Mouse (Mus musculus) adrenal gland, adult (tissue): ENCODE measurements at regions not wholly inside any gene's neighbourhood (a gene's known extent, or its start where the extent isn't known, plus 50 kb on each side); places are given as distances from the start of the nearest gene placed in this dataset.

Source experiments
- DNase-seq, 2 experiments: peaks; one replicate each; pipeline ENCODE4 v3.0.0; 2022 to 2023; ENCODE audit warnings: low spot score in 1 of 2; ENCODE audit not compliant: inconsistent age in 2 of 2

DNA sequence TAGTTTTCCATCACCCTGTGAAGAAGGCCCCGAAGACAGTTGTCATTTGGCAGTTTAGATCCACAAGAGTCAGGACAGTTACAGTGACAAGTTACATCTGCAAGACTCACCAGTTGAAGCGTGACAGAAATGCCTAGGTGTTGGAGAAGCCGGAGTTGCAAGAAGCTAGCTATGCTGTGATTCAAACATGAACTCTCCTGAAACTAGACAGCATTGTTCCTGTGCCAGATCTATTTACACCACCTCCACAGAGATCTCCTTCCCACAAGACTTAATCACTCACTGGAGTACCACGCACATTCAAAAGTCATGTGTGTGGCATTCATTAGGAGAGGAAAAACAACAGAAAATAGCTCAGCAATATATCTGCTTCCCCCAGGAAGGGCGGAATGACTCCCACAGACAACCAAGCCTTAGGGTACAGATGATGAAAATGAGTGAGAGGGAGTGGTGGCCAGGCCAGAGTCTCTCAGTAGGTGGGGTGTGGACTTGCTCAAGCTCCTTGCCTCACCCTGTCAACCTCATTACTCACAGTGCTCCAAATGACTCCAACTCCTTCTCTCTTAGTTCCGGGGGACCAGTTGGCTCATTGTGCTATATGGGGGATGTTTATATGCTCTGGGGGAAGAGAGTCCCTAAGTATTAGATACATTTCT is 679.7 kb downstream of the Epha4 start:
- DNase-seq, result no peak

DNA sequence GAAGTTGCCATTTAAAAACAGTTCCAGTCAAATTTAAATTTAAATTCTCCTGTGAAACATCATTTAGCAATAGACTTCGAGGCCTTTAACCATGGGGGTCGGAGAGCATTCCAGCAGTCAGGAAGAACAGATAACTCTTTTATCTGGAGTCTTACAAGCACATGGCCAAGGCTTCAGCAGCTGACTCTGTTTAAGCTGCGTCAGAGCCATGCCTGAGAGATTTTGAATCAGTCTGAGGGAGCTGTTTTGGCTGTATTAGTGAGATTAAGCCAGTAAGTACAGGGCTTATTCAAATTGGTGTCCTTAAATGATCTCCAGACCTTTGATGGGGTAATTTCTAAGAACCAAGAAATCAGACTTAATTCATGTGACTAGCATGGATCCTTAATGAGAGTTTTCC is 665.5 kb downstream of the Epha4 start:
- DNase-seq, result peak in 1 of 2 experiments; percentile 28

DNA sequence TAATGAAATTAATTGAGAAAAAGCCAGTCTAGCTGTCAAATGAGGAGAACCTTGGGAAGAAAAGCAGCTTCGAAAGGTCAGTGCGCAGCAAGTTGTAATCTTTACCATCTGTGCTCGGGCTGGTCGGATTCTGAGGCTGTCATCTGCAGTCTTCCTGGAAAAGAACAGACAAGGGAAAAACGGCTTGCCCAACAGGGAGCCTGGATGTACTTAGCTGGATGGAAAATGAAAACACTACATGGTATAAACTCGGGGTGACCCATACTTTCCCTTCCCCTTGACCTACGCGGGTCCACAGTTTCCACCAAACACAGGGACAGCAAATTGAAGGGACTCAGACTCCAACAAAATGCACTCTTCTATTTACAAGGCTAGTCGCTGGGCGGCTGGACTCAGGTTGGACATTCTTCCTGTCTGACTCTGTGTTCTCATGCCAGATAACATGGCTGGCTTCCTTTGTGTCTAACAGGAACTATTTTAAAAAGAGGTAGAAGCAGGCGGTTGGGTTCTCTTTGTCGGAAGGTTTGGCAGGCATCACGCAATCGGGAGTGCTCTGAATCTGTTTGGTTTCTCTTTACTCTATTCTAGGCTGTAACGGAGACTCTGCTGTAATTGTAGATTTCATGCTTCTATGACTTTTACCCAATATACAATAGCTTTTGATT is 648.5 kb downstream of the Epha4 start:
- peak; percentile 4 to 62 for DNase-seq

DNA sequence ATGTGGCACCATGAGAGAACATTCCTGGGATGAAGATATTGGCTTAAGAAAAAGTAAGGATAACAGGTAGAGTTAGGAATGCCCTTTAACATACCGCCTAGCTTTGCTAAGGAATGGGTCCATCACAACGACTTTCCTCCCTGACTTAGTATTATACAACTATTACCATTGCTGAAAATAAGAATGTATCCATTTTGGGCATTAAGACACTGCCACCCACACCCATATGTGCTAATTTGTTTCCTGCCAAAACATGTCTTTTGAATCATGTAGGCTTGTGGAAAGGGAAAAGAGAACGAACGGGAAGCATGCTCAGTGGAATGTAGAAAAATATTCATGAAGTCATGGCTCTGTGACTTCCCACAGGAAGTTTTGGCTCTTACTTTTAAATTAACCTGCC is 641.7 kb downstream of the Epha4 start:
- DNase-seq, result no peak

DNA sequence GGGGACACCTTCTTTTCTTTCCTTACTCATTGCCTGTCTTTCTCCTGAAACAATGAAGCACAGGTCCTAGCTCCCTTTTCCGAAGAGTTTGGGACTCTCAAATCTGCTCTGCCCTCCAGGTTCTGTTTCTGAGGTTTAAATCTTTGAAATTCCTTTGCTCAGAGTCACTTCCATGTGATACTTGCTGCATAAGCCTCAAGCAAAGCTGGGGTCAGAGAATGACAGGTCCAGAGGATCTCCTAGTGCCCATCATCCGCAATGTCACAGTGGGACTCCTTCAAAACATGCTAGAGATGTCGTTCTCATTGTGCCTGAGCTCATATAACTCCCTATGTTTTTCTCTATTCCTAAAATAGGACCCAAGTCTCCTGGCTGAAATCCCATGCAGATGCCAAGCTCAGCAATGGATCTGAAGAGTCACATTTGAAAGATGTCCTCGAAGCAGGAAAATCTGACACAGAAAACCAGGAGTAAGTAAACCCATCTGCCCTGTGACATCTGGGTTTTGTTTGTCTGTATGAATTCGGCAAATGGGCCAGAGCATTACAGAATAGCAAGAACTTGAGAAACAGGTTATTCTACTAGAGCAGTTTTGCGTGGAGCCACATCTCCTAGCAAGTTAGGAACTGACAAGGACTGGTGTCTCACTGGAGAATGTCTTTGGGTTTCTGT is 634.6 kb downstream of the Epha4 start:
- DNase-seq, result no peak

DNA sequence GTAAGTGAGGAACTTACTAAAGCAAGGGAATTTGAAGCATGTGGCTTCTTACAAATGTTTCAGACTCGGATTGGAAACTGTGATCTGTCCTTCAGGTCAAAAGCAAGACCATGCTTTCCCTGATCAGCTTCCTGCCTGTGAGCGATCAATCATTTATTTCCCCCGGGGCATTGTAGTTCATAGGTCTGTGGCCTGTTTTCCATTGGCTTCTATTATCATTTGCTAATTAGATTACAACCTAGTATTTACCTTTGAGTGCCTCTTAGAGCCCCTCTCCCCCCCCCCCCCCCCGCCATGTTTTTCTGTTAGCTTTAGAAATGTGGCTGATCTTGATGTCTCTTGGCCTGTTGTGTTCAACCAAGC is 634.1 kb downstream of the Epha4 start:
- DNase-seq, result no peak

DNA sequence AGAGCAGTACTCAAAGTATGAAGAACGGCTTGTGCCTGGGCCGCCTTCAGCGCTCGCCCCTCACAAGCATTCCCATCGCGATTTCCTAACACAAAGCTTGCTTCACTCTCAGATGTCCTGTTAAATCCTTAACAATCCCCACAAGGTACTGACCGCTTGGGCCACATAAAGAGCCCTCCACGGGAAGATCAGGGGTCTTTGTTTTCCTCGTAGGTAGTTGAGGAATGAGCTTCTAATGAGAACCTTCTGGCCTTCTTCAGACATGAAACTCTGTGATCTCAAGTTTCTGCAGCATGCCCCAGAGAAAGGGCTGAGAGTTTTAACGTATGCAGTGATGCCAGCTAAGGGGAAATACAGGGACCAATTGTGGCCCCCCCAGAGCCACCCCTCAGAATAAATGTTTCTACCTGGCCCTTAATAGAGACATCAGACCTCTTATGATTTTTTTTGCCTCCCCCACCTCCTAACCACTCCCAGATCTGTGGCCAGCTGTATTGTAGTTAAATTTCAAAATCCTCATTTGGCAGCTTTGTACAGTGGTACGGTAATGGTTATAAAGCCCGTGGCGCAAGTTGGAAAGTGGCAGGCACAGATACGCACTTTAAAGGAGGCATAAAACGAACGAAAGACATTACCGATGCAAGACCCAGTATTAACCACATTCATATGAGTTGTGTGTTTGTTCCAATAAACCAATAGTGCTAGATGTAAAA is 618.6 kb downstream of the Epha4 start:
- DNase-seq, result no peak

DNA sequence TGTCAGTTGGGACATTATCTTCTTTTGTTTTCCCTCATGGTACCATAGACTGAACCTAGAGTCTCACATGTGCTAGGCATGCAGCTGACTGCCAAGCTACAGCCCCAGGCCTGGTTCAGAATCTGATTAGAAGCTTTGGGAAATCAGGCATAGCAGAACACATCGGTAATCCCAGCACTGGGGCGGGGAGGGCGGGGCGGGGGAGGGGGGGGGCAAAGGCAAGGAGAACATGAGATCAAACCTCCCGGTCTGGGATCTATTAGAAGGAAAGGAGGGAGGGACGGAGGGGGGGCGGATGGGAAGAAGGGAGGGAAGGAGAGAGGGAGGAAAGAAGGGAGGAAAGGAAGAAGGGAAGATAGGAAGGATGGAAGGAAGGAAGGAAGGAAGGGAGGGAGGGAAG is 617.5 kb downstream of the Epha4 start:
- DNase-seq, result no peak

DNA sequence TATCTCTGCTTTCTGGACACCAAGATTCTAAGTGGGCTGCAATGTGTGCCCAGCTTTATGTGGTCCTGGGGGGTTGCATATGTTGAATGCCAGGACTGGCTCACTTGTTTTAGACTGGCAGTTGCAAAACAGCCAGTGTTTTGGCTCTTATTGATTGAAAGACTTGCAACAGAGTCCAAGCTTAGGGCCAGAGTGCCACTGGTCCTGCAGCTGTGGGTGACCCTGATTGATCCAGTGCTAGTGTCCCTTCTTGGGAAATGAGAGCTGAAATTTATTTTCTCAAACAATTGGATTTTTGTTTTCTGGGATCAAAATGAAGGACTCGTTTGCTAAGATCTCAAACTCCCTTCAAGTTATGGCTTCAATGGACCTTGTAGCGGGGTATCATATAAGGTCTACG is 603.4 kb downstream of the Epha4 start:
- DNase-seq, result no peak

DNA sequence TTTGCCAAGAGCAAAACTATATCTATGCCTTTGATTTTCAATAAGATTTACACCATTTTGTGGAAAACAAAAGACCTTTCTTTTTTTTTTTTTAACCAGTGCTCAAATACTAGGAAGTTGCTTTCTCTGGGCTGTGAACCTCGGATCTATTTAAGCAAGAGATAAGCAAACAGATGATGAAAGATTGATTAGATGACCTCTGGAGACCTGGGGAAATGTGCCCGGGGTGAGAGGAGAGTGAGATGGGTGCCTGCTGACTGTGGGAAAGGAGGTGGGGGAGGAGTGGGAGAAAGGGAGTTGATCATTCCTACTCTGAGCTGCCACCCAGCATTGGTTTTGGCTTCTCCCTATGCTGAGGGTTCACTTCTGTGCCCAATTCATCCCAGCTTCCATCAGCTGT is 595.3 kb downstream of the Epha4 start:
- no peak for DNase-seq

DNA sequence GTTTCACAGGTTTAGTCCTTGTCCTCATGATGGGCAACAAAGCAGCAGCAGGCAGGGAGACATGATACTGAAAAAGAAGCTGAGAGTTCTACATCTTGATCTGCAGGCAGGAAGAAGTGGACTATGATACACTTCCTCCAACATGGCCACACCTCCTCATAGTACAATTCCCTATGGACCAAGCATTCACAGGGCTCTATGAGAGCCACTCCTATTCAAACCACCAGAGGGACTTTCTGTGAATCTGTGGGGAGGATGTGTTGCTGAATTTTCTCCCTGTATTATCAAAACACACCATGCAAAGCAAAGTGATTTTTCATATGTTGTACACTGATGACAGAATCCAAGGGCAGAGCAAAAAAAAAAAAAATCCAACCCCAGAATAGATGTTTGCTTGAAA is 594.3 kb downstream of the Epha4 start:
- DNase-seq, result no peak

DNA sequence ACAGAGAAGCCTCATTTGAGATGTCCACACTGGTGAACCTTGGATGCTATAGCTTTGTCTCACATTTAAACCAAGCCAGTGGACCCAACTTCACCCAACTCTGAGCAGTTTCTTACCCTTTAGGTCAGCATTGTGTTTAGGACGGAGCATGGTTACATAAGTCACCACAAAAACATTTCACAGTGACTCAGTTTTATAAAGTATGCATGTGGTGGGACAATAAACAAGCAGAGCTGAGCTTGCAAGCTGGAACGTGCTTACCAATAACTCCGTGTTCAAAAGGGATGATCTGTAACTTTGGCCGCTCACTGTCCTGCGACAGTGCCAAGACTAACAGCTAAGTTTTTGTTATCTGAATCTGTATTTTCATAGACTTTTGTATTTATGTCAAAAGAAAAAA is 587.8 kb downstream of the Epha4 start:
- DNase-seq, result no peak

DNA sequence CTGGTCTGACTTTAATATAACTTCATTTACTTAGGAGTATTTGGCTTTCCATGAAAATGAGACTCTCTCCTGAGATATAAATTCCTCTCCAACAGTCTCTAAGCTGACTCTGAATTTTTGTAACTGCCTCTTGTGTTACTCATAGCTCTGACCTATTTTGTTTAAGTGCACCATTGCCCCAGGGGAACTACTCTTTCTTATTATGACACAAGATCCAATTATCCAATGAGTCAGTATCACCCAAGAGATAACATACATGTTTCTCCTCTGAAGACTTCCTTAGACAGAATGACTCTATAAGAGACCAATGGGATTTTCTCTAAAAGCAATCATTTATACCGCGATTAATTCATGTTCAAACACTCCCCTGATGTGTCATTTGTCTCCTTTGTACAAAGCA is 586.9 kb downstream of the Epha4 start:
- peak in 1 of 2 experiments; percentile 23 for DNase-seq

DNA sequence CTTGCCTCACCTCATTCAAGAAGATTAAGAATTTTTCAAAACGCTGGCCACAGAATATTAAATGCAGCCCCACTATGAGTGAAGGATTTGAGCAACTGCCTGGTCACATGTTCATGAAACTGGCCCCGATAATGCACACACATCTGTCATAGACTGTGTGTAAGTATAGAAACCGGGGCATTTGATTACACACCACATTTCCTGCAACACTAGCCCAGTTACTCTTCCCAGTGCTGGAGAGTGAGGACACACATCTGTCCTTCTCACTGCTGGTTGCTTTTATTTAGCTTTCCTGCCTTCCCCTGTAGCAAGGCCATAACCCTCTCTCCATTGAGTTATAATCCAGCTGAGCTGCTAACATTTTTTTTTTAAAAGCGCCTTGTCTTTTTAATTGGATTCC is 581.4 kb downstream of the Epha4 start:
- no peak for DNase-seq

DNA sequence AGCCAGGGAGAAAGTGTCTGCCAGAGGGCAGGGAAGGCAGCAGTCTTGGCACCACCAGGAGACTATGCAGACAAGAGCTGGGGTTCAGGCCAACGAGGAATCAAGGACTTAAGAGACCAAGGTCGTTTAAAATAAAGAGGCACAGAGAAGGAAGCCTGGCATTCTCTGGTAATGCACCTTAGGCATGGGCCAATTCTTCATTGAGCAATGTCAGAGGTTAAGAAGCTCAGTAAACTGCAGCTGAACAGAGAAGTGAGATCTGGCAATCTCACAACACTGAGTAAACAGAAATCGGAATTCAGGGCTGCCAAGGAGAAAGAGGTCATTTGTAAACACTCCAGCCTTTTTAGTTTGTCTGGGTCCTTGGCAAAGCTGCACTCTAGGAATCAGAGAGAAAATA is 572.2 kb downstream of the Epha4 start:
- DNase-seq, result peak; percentile 27 to 79

DNA sequence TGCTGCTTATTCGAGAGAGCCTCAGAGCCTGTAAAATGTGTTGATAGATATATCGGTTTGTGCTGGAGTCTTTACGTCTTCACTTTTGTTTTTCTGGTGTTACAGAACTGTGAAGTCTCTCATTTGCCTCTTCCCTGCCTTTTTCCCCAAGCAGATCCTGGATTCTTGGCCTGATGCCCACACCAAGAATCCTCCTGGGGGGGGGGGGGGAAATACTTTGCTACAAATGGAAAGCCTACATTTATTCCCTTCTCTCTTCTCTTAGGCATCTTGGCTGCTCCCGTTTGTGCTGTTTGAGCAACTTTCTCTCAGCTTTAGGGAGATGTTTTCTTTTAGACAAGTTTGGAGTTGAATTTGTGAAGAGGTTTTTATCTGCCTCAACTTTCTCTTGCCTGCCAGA is 570.8 kb downstream of the Epha4 start:
- DNase-seq, result no peak

DNA sequence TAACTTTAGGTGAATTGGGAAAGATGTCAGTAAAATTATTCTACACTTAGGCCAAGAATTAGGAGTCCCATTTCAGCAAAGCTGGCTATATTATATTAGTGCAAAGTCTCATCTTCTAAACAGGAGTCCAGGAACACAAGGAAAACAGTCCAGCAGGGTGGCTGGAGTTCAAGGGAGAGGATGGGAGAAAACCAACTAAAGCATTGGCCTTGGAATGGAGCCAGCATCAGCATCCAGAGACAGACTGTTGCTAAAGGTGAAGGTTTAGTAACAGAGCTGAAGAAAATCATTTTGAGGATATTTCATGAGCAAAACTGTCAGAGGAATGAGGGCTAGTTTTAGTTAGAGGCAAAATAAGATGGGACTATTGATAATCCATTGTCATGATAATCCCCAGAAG is 559.9 kb downstream of the Epha4 start:
- DNase-seq, result peak; percentile 52 to 82

DNA sequence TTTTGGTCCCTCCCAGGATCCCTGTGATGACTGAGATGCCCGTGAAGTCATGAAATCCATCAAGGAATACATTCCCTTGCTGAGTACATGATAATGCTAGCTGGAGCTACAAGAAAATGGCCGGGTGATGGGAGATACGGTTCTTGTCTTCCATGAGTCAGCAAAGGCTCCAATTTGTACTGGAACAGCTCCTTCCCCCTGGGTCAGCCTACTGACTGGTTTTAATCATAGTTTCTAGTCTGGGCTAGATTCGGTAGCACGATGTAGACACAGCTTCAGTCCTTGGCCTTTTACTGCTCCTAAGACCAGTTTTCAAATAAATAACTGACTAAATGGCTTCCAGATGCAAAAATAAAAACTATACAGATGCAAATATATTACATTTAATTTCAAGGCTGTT is 557.5 kb downstream of the Epha4 start:
- no peak for DNase-seq

DNA sequence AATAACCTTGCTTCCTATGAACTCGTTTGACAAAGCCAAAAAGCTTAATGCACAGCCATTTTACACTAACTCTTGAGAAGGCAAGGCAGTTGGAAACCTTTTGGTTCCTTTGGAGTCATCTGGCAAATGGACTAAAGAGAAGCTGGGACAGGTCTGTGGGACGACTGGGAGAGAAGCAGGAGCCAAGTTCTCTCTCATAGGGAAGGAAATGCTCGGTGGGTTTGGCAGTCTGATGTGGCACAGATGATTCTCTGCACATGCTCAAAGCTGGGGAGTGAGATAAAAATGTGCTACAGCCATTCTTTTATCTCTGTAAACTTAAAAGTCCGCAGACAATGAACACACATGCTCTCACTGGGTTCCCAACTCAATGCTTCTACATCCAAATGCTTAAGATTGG is 556.2 kb downstream of the Epha4 start:
- no peak for DNase-seq

DNA sequence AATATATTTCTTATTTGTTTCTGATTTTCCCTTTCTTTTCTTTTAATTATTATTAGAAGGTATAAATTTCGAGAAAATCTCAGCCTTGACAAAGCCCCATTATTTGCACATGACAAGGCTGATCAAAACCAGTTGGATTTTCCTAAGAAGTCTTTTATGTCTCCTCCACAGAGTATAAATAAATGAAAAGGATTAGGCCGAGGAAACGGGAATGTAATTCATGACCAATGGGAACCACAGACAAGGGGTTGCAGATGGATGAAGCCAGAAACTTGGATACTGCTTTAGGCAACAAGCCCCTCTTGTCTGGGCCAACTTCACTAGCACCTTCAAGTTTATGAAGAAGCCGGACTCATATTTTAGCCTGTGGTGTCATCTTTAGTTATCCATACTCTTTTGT is 542.4 kb downstream of the Epha4 start:
- no peak for DNase-seq

DNA sequence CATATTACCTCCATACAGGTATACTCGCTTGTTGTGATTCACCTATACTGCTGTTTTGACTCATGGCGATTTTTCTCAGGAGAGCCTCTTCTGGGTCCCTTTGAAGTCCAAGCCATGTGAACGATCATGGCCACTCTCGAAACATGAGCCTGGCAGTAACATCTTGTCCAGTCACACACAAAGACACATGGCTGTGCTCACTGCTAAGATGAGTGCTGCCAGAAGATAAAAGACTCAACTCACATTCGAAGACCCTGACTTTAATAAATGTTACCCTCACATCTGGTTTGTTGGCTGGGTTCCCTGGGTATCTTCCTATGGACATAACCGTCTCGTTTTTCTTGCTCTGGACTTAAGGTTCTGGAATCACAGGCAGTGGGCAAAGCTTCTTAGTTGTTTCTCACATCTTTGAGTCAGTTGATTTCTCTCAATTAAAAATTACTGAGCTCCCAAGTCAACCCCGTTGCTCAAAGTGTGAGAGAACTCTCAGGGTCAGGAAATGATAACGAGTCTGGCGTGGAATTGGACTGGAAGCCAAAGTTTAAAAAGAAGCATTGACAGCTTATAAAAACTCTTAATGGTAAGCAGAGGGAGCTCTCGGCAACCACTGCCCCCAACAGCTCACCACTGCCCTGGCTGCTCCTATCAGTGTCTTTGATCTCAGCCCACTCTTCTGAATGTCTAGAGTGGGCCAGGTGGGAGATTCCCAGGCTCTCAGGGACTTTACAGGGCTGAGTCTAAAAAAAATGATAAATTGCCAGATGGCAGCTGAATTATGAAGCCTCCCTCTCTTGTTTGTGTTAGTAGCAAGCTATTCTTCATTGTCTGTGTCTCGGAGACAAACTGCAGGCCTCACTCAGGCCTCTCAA is 539.6 kb downstream of the Epha4 start:
- DNase-seq, result no peak
